Mouse (Mus musculus) liver, embryonic 12.5 days (tissue): ENCODE data around the gene Efcab11. TPM values are rescaled to one million over a fixed set of nuclear protein-coding genes. Genes with fewer than 3 reads are reported as not detected.

Experiments
- ATAC-seq: fragments of 200-750 bp; cut with Nextera tagmentation; 2 replicates; pipeline ENCODE4 v1.8.0; 2017; ENCODE audit warnings: moderate number of reproducible peaks, mild to moderate bottlenecking, moderate library complexity
- H3K27ac ChIP-seq: fragments of 300-500 bp; sonication (generic); 2 replicates; pipeline ENCODE4 v1.5.1; 2016; ENCODE audit warnings: mild to moderate bottlenecking
- H3K27me3 ChIP-seq: fragments of 300-500 bp; sonication (generic); replicated peaks from 2 replicates; pipeline ENCODE4 v1.6.1; 2016; ENCODE audit warnings: mild to moderate bottlenecking, moderate library complexity
- H3K36me3 ChIP-seq: fragments of 300-500 bp; sonication (generic); 2 replicates; pipeline ENCODE4 v1.6.1; 2016; ENCODE audit warnings: mild to moderate bottlenecking, moderate library complexity
- H3K4me1 ChIP-seq: fragments of 300-500 bp; sonication (generic); 2 replicates; pipeline ENCODE4 v1.6.1; 2016
- H3K4me2 ChIP-seq: fragments of 300-500 bp; sonication (generic); 2 replicates; pipeline ENCODE4 v1.6.1; 2016; ENCODE audit warnings: mild to moderate bottlenecking, moderate library complexity
- H3K4me3 ChIP-seq: fragments of 300-500 bp; sonication (generic); 2 replicates; pipeline ENCODE4 v1.5.1; 2016; ENCODE audit warnings: mild to moderate bottlenecking, moderate library complexity
- H3K9ac ChIP-seq: fragments of 300-500 bp; sonication (generic); 2 replicates; pipeline ENCODE4 v1.6.1; 2016; ENCODE audit warnings: mild to moderate bottlenecking, moderate library complexity
- H3K9me3 ChIP-seq: fragments of 300-500 bp; sonication (generic); replicated peaks from 2 replicates; pipeline ENCODE4 v1.6.1; 2016; ENCODE audit warnings: mild to moderate bottlenecking, moderate library complexity
- WGBS: fragments of 180-500 bp; shearing (Covaris S2); methylation state at CpG from one replicate; pipeline ENCODE4 v1.1.7; 2016; ENCODE audit not compliant: insufficient replicate concordance; 5-methylcytosine and 5-hydroxymethylcytosine counted together
- polyA plus RNA-seq: library from polyadenylated mRNA; unstranded; fragments of >200 nt; fragmentation: Nextera tagmentation; extraction: Ambion mirVana; gene quantifications from 2 replicates; pipeline ENCODE4 v1.2.1, GENCODE M21; 2016

Gene Efcab11
- polyA plus RNA-seq, 1 experiment from 2014 or later = 5.5 TPM

- no peaks in the 10 kb centered on the region for H3K36me3 ChIP-seq
- no peak overlapping the region for H3K4me3 ChIP-seq
- no peak overlapping the region for H3K27ac ChIP-seq
- H3K9me3 ChIP-seq = no peaks in the 10 kb centered on the region
- H3K4me2 ChIP-seq = no peak overlapping the region
- no peak for ATAC-seq
- 58% methylated on average over 11 of the region's 11 CpGs for WGBS
- no peak overlapping the region for H3K9ac ChIP-seq
- H3K27me3 ChIP-seq = no peaks in the 10 kb centered on the region
- no peaks in the 10 kb centered on the region for H3K4me1 ChIP-seq
Observed at GRCm38 (mm10) chr12:99685451-99686100, 198.7 kb downstream of the Efcab11 start.

GRCm38 (mm10) chr12:99681681-99682080 lies 202.6 kb downstream of the Efcab11 start:
- H3K4me2 ChIP-seq = no peak overlapping the region
- no peaks in the 10 kb centered on the region for H3K9me3 ChIP-seq
- H3K4me1 ChIP-seq = no peaks in the 10 kb centered on the region
- H3K27ac ChIP-seq = no peak overlapping the region
- 45% methylated on average over 4 of the region's 4 CpGs for WGBS
- no peaks in the 10 kb centered on the region for H3K27me3 ChIP-seq
- no peak overlapping the region for H3K4me3 ChIP-seq
- no peaks in the 10 kb centered on the region for H3K36me3 ChIP-seq
- H3K9ac ChIP-seq = no peak overlapping the region
- no peak for ATAC-seq

GRCm38 (mm10) chr12:99671866-99672191 lies 212.4 kb downstream of the Efcab11 start:
- no peaks in the 10 kb centered on the region for H3K4me1 ChIP-seq
- no peak overlapping the region for H3K9ac ChIP-seq
- H3K4me2 ChIP-seq = no peak overlapping the region
- H3K9me3 ChIP-seq = no peaks in the 10 kb centered on the region
- no peaks in the 10 kb centered on the region for H3K27me3 ChIP-seq
- H3K36me3 ChIP-seq = no peaks in the 10 kb centered on the region
- no peak overlapping the region for H3K4me3 ChIP-seq
- no peak overlapping the region for H3K27ac ChIP-seq
- WGBS = 70% methylated on average over 4 of the region's 4 CpGs
- ATAC-seq = no peak

- no peak overlapping the region for H3K27ac ChIP-seq
Observed at GRCm38 (mm10) chr12:99671162-99671865, 212.9 kb downstream of the Efcab11 start.

GRCm38 (mm10) chr12:99670762-99671152 lies 213.5 kb downstream of the Efcab11 start:
- ATAC-seq = no peak
- H3K4me3 ChIP-seq = no peak overlapping the region
- H3K36me3 ChIP-seq = no peaks in the 10 kb centered on the region
- no peaks in the 10 kb centered on the region for H3K4me1 ChIP-seq
- no peak overlapping the region for H3K9ac ChIP-seq
- H3K4me2 ChIP-seq = no peak overlapping the region
- no peak overlapping the region for H3K27ac ChIP-seq
- no peaks in the 10 kb centered on the region for H3K9me3 ChIP-seq
- no peaks in the 10 kb centered on the region for H3K27me3 ChIP-seq
- WGBS = 75% methylated on average over 7 of the region's 7 CpGs

More at GRCm38 (mm10) chr12:99671162-99671865, 212.9 kb downstream of the Efcab11 start:
- Histone ChIP-seq H3K36me3 (no peaks in the 10 kb centered on the region), H3K4me3 (no peak overlapping the region), H3K4me1 (no peaks in the 10 kb centered on the region), H3K4me2 (no peak overlapping the region), H3K9me3 (no peaks in the 10 kb centered on the region), H3K9ac (no peak overlapping the region), H3K27me3 (no peaks in the 10 kb centered on the region)
- 72% methylated on average over 12 of the region's 12 CpGs for WGBS
- ATAC-seq = no peak

DNA sequence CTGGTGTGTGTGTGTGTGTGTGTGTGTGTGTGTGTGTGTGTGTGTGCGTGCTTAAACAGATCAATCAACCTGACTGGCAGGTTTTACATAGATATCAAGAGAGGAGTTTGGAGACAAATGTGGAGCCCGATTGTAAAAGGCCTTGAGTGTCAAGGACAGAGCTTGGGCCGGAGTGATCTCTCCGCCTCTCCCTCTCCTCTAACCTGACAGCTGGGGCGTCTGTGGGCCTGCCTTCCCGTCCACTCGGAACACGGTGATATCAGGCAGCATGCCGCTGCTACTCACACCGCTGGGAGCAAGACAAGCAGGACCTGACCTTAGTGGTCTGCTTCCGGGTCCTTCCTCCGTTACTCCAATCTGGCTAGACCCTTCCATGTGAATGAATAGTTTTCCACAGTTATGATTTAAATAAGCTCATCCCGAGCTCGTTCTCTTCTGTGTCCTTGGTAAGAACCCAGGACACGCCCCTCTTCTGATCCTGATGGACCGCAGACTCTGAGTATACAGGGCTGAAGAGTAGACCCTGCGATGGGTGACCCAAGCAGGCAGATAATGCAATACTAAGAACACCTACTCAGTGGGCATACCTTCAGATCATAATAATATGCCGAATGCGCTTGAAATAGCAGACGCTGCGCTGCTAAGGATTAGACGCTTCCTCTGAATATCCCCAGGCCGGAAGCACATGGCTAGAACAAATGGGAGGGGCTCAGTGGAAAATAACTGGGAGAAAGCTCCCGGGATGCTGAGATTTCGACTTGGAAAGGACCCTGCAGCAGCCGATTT lies 214.1 kb downstream of the Efcab11 start:
- 74% methylated on average over 26 of the region's 26 CpGs for WGBS
- no peak for ATAC-seq
- H3K4me1 ChIP-seq = no peaks in the 10 kb centered on the region
- H3K27me3 ChIP-seq = no peaks in the 10 kb centered on the region
- no peak overlapping the region for H3K9ac ChIP-seq
- H3K4me2 ChIP-seq = no peak overlapping the region
- no peaks in the 10 kb centered on the region for H3K9me3 ChIP-seq
- H3K4me3 ChIP-seq = no peak overlapping the region
- H3K36me3 ChIP-seq = no peaks in the 10 kb centered on the region
- no peak overlapping the region for H3K27ac ChIP-seq

DNA sequence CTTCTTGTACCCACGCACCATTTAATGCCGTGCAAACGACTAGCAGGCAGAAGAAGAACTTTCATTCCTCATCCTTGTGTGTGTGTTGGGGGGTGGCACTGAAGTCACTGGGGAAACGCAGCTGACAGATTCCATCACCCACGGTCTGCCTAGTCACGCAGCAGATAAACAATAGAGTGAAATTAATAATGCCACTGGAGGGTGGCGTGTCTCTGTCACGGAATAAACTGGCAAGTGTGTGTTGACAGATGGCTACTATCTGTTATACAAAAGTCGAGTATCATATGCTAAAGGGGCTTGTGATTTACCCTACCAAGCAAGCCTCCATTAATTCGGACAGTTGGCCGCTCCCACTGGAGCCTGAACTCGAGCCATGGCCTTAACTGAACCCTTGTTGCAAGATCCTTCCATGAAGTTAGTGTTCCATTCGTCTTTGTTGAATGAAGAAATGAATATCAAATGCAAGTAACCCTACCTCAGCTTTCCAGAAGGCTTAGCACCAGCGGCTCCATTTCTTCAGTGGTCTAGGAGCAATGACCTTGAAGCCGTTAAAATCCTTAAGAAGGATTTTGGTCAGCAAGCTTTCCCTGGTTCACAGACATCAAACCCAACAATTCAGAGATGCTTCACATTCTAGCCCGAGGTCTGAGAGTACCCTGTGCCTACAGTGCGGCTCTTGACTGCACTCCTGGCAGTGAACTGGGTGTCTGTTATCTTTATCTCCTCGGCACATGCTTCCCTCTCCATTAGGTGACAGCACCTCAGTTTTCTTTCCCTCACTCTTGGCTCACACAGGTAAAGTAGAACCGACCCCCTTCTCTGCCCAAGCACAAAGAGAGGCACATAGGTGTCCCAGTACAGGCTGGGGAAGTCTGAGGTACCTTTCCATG lies 229.0 kb downstream of the Efcab11 start:
- WGBS = 69% methylated on average over 19 of the region's 19 CpGs
- H3K4me2 ChIP-seq = no peak overlapping the region
- no peaks in the 10 kb centered on the region for H3K4me1 ChIP-seq

DNA sequence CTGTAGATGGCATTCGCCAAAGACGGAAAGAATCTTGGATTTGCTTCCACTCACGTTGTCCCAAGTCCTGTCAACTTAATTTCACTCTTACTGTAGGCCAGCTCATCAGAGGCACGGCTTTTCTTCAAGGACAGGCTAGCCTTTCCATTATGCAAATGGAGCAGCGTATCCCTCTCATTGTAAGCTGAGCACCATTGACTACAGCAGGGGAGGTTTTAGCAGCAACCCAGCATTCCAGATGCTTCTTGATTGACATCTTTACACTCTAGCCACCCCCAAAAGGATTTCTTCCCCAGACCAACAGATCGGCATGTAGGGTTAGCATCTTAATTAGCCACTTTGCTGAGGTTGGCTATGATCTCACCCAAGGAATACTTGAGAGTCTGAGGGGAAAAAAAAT lies 231.8 kb downstream of the Efcab11 start:
- Histone ChIP-seq H3K9me3 (no peaks in the 10 kb centered on the region), H3K4me2 (no peak overlapping the region), H3K27ac (no peak overlapping the region), H3K4me3 (no peak overlapping the region), H3K36me3 (no peaks in the 10 kb centered on the region), H3K9ac (no peak overlapping the region), H3K27me3 (no peaks in the 10 kb centered on the region), H3K4me1 (no peaks in the 10 kb centered on the region)
- no peak for ATAC-seq
- 71% methylated on average over 6 of the region's 6 CpGs for WGBS

More for the DNA sequence above, 229.0 kb downstream of the Efcab11 start:
- H3K27ac ChIP-seq = no peak overlapping the region
- H3K4me3 ChIP-seq = no peak overlapping the region
- H3K27me3 ChIP-seq = no peaks in the 10 kb centered on the region
- H3K9me3 ChIP-seq = no peaks in the 10 kb centered on the region
- ATAC-seq = no peak
- no peaks in the 10 kb centered on the region for H3K36me3 ChIP-seq
- H3K9ac ChIP-seq = no peak overlapping the region

- H3K9me3 ChIP-seq = peaks cover 12% of the 10 kb centered on the region
Observed at GRCm38 (mm10) chr12:99649732-99650131, 234.5 kb downstream of the Efcab11 start.

GRCm38 (mm10) chr12:99648781-99649180 lies 235.5 kb downstream of the Efcab11 start:
- H3K27ac ChIP-seq = no peak overlapping the region
- ATAC-seq = no peak
- no peak overlapping the region for H3K9ac ChIP-seq
- no peak overlapping the region for H3K4me2 ChIP-seq
- no peaks in the 10 kb centered on the region for H3K36me3 ChIP-seq
- peaks cover 21% of the 10 kb centered on the region for H3K9me3 ChIP-seq
- no peaks in the 10 kb centered on the region for H3K4me1 ChIP-seq
- WGBS = 64% methylated on average over 2 of the region's 2 CpGs
- H3K4me3 ChIP-seq = no peak overlapping the region
- no peaks in the 10 kb centered on the region for H3K27me3 ChIP-seq

More at GRCm38 (mm10) chr12:99649732-99650131, 234.5 kb downstream of the Efcab11 start:
- Histone ChIP-seq H3K9ac (no peak overlapping the region), H3K27ac (no peak overlapping the region), H3K4me1 (no peaks in the 10 kb centered on the region), H3K36me3 (no peaks in the 10 kb centered on the region), H3K4me3 (no peak overlapping the region), H3K4me2 (no peak overlapping the region), H3K27me3 (no peaks in the 10 kb centered on the region)
- no peak for ATAC-seq
- 49% methylated on average over 2 of the region's 2 CpGs for WGBS

DNA sequence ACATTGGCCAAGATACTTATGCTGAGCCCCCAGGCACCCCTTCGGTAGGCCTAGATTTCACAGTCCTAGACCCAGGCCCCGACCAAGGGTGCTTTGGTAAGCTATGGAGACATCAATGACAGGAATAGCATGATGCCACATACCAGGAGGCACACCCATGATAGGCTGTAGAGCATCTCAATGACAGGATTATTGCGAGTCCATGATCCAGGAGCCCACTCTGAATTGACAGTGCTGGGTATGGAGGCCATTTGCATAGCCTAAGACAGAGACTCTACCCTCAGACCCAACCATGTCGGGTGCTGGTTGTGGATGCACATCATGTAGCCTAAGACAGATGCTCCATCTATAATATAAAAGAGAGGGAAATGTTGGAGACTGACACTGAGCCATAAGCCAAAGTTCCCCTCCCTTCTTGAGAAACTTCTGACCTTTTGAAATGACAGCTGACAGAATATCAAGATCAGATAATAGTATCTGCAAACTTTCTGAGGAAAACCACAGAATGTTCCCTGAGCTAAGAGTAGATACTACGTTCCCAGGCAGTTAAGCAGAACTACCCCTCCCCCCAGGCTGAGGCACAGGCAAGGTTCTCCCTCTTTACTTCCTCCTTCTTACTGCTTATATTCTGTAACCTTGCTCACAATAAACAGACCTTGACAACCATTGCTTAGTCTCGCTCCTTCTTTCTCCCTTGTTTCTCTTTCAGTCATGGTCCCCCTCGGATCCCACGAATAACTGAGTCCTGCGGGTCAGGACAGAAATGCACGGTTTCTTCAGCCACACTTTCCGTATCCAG lies 237.5 kb downstream of the Efcab11 start:
- H3K9ac ChIP-seq = no peak overlapping the region
- H3K4me2 ChIP-seq = no peak overlapping the region
- ATAC-seq = no peak
- no peak overlapping the region for H3K4me3 ChIP-seq
- H3K27ac ChIP-seq = no peak overlapping the region
- no peaks in the 10 kb centered on the region for H3K36me3 ChIP-seq
- WGBS = 66% methylated on average over 11 of the region's 11 CpGs
- H3K4me1 ChIP-seq = no peaks in the 10 kb centered on the region
- H3K9me3 ChIP-seq = peaks cover 36% of the 10 kb centered on the region
- no peaks in the 10 kb centered on the region for H3K27me3 ChIP-seq
